Mouse (Mus musculus) left cerebral cortex, adult 2 months (tissue): Measurements from ENCODE around the gene Cap2. TPM values are rescaled to one million over a fixed set of nuclear protein-coding genes. Genes with fewer than 3 reads are reported as not detected.

Source experiments
- DNase-seq, 2 experiments: peaks; one replicate each; pipeline ENCODE4 v3.0.0; 2021 to 2022; ENCODE audit warnings: low spot score in 2 of 2, mixed read lengths in 1 of 2; ENCODE audit errors: extremely low spot score in 1 of 2
- H3K27ac ChIP-seq: fragments of 200-600 bp; 2 replicates; pipeline ENCODE4 v1.8.1; 2022
- H3K4me3 ChIP-seq: fragments of 200-600 bp; 2 replicates; pipeline ENCODE4 v1.8.1; 2022
- CTCF ChIP-seq: fragments of 200-600 bp; IDR thresholded peaks from 2 replicates; pipeline ENCODE4 v1.8.1; 2022; ENCODE audit warnings: antibody characterized with exemption, mild to moderate bottlenecking, moderate library complexity
- intact Hi-C: fragments of 180-260 bp; cut with DNase I; formaldehyde crosslinking; loops from one replicate; pipeline ENCODE4 v1.15.1; 2025
- total RNA-seq, 2 experiments: library from RNA; stranded (reverse); gene quantifications; 2 replicates each; pipeline ENCODE4 v1.2.3; 2021

The Cap2 gene
- total RNA-seq, 2 experiments from 2014 or later, result 264 to 278 TPM

DNA sequence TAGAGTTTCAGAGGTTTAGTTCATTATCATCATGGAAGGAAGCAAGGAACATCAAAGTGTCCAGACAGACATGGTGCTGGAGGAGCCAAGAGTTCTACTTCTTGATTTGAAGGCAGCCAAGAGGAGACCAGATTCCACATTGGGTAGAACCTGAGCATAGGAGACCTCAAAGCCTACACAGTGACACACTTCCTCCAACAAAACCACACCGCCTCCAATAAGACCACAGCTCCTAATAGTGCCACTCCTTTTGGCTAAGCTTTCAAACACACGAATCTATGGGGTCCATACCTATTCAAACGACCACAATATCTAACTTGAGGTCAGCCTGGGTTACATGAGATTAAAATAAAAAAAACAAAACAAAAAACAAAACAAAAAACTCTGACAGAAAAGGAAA lies 25.0 kb downstream of the Cap2 start:
- DNase-seq, result no peak
- intact Hi-C loops, result no loop called here
- H3K27ac ChIP-seq, result no peak overlapping the region
- TF ChIP-seq CTCF, result no peak
- no peak overlapping the region for H3K4me3 ChIP-seq

DNA sequence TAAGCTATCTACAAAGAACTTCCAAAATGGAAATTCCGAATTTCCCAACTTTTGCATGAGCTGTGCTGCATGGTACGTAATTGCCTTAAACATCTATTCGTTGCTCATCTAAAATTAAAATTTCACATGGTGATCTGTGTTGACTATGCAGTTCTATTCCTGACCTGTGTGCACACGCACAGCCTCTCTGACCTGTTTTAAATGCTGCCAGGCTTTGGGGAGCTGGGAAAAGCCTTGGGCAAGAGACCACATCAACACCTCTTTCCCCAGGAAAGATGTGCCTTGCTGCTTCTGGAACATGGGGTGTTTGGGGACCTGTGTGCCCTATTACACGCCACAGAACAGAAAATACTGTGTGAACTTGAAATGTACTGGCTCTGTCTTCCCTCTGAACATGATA lies 25.7 kb downstream of the Cap2 start:
- DNase-seq, result no peak
- intact Hi-C loops, result no loop called here
- TF ChIP-seq CTCF, result no peak
- Histone ChIP-seq H3K27ac (no peak overlapping the region), H3K4me3 (no peak overlapping the region)

DNA sequence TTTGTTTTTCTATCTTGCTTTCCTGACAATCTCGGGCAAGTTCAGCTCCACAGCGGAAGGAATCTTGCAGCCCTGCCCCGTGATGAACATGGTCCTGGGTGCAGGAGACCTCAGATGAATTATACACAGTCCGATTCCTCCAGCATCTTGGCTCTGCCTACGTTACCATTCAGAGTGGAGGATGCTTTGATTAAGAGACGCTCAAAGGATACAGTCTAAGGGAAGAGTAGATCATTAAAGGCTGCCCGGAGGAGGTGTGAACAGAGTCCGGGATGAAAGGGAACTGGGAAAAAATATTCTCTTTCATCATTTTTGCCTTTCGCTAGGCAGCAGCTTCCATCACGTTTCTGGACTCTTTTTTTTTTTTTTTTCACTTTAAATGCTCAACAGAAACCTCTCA lies 27.4 kb downstream of the Cap2 start:
- DNase-seq, result no peak
- no peak for TF ChIP-seq CTCF
- no peak overlapping the region for H3K4me3 ChIP-seq
- H3K27ac ChIP-seq, result no peak overlapping the region
- intact Hi-C loops, result no loop called here

DNA sequence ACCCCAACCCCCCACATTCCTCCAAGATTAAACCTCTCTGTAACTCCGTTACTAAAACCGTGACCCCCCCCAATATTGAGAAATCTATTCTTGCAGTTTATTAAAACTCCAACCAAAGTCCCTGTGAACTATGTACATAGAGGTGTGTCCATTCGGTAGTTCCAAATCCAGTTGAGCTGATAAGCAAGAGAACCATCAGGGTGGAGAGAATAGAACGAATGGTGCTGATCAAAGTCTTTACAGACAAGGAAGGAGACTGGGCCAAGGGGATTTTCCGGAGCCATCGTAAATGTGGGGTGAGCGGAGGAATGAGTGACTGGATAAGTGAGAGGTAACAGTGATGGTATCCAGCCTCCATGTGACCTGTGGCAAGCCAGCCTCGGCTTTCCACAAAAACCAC lies 28.9 kb downstream of the Cap2 start:
- intact Hi-C loops, result no loop called here
- no peak for TF ChIP-seq CTCF
- no peak for DNase-seq

DNA sequence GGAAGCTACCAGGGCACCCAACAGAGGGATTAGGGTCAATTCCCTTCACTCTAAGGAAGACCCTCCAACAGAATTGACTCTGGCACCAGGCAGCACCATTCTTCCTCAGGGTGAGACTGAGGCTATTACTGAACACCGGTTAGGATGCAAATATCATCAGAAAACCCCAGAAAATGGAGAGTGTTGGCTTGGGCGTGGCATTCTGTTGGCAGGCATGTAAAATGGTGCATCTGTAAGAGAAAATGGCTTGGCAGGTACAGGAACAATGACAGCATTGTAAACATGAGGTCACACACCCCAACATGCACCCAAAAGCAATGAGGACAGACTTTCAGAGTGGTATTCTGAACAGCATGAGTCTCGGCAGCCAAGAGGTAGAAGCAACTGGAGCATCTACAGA lies 30.0 kb downstream of the Cap2 start:
- Histone ChIP-seq H3K4me3 (no peak overlapping the region), H3K27ac (no peak overlapping the region)
- no peak for DNase-seq
- intact Hi-C loops, result no loop called here
- TF ChIP-seq CTCF, result no peak

More for the DNA sequence above, 28.9 kb downstream of the Cap2 start:
- H3K27ac ChIP-seq, result no peak overlapping the region
- no peak overlapping the region for H3K4me3 ChIP-seq

DNA sequence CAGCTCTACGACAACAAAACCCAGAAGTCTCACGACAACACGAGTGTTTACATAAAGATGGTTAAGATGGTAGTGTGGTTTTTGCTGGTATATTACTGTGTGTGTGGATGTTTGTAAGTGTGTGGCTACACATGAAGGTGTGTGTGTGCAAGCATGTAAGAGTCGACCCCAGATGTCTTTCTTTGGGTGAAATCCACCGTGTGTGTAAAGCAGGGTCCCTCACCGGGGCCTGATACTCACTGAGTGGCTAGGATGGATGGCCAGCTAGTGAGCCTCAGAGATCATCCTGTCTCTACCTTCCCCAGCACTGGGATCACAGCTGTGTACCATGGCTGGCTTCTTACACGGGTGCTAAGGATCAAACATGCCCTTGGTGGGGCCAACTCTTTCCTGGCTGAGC lies 30.6 kb downstream of the Cap2 start:
- intact Hi-C loops, result no loop called here
- H3K4me3 ChIP-seq, result no peak overlapping the region
- no peak overlapping the region for H3K27ac ChIP-seq
- no peak for TF ChIP-seq CTCF
- DNase-seq, result no peak

DNA sequence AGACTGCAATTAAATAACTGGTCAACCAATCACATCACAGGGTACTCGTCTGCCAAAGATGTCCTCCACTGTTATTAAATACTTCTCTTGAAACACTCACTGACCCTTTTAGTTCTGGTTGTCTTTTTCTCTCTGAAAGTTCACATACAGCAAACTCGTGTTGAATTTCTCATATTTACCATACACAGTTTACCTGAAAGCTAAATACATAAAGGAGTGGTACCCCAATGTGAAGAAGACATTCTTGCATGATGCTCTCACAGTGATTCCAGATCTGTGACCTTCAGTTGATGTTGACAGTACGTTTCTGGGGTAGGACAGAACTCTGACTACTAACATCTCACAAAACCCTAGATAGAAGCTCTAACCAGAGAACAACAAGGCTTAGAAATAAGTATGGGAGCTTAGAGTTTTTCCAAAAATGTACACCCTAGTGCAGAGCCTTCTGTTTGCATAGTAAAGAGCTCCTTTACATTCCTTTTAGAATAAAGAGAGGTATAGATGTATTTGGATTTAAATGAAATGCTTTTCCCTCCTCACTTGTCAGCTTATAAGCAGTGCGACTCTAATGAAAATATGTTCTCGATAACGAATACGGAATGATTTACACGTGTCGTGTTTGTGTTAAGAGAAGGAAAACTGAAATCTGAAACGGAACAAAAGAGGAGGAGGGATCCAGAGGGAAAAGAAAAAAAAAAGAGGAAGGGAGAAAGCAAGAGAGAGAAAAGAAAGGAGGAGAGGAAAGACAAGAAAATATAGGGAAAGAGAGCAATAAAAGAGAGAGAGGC lies 31.9 kb downstream of the Cap2 start:
- intact Hi-C loops, result no loop called here

DNA sequence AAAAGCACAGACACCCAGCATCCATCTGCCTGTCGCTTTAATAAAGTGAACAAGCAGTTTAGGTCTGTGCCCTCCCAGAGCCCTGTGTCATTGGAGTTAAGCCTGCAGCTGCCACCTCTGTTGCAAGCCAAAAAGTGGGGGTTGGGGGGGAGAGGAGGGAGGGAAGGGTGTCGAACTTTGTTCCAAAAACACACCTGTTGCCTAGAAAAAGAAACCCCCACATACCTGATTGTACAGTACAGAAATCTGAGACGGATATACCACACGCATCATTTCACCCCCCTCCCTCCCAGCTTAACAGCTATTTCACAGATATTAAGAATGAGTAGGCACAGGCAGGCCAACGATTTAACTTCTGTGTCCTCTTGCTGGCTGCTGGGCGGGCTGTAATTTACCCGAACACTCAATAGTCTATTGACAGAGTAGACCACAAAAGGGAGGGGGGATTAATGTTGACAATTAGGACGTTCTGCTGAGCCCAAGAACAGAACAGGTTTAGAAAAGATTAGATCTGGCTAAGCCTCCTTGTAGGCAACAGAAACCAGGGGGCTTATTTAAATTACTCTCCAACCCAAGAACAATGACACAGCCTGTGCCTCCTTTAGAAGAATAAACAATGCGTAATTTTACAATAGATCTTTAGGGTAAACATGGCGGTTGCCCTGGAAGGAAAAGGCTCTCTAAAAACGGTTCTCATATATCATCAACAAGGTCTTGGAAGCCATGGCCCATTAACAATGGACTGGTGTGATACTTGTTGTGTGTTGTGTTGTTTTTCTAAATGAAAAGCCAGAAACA lies 32.7 kb downstream of the Cap2 start:
- intact Hi-C loops, result no loop called here
- Histone ChIP-seq H3K27ac (no peak overlapping the region), H3K4me3 (no peak overlapping the region)
- TF ChIP-seq CTCF, result no peak
- no peak for DNase-seq

More for the DNA sequence above, 31.9 kb downstream of the Cap2 start:
- Histone ChIP-seq H3K4me3 (no peak overlapping the region), H3K27ac (no peak overlapping the region)
- no peak for TF ChIP-seq CTCF
- DNase-seq, result no peak

DNA sequence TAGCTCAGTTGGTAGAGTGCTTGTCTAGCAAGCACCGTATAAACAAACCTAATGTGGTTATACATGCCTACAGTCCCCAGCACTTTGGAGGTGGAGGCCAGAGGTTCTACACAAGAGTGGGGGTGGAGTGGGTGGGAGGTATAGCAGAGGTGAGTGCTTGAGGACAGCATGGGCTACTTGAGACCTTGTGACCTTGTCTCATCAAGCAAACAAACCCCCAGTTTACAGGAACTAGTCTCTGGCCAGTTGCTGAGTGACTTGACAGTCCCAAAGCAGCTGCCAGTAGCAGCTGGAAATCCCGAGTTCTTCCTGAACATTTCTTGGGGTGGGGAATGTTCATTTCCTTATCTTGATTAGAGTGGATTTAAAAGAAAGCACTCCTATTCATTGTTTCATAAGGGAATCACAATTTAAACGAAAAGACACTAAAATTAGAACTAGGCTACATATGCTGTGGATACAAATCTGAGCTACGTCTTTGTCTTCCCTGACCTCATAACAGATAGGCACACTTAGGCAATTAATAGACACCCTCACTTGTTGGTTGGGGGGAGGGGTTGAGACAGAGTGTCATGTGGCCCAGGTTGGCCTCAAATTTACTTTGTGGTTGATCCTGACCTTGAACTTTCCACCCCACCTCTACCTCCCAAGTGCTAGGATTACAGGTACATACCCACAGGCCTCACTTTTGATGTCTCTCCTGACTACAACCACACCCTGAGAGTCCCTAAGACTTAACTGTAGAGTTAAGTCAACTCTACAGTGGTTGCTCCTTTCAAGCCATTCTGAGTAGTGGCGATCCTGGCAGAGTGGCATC lies 33.5 kb downstream of the Cap2 start:
- no peak overlapping the region for H3K27ac ChIP-seq
- no peak overlapping the region for H3K4me3 ChIP-seq
- no peak for TF ChIP-seq CTCF
- intact Hi-C loops, result no loop called here
- no peak for DNase-seq

DNA sequence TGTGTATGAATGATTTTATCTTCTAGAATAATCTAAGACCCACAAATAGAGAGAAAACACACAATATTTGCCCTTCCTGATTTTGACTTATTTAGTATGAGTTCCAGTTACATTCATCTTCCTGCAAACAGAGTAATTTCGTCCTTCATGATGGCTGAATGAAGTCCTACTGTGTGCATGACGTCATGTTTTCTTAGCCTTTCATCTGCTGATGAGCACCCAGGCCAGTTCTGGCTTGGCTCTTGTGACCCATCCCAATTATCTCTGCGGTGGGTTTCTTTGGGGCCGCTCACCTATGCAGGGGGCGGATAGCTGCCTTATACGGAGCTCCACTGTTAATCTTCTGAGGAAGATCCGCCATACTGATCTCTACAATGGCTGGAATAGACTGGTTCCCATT lies 37.6 kb downstream of the Cap2 start:
- intact Hi-C loops, result no loop called here
- DNase-seq, result no peak
- TF ChIP-seq CTCF, result no peak
- H3K27ac ChIP-seq, result no peak overlapping the region
- no peak overlapping the region for H3K4me3 ChIP-seq

DNA sequence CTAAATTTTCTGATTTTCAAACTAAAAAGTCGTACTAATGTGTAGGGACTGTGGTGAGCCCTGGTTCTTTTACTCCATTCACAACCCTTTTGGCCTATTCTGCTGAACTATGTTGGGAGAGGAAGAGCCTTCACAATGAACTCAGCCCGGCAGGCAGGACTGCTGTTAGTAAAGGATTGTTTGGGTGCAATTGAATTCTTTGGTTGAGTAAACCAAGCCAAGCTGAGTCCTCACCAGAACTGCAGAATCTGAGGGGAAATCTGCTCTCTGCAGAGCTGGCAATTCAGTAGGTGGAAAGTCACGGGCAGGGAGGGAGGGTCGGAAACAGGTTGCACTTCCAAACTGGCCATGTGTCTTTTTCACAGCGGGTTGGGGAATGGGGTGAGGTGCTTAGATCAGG lies 39.3 kb downstream of the Cap2 start:
- TF ChIP-seq CTCF, result no peak
- intact Hi-C loops, result loop anchor here (5.0 kb wide), 1 partner anchor 229 kb away; no protein-coding TSS in a partner anchor
- H3K27ac ChIP-seq, result no peak overlapping the region
- H3K4me3 ChIP-seq, result no peak overlapping the region
- DNase-seq, result no peak

DNA sequence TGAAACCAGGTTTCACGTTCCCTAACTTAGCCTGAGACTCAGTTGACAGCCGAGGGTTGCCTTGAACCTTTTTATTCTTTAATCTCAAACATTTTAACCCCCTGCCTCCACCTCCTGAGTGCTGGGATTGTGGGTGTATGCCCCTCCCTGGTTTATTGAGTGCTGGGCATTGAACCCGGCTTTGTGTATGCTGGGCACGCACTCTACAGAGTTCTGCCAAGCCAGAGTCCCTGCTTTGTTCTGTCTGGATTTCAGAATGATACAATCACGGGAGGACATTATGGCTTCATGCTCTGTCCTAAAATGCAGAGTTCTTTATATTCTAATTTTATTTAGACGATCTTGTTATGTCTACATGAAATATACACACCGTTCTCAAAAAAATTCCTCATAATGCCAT lies 41.1 kb downstream of the Cap2 start:
- DNase-seq, result no peak
- intact Hi-C loops, result loop anchor here (5.0 kb wide), 1 partner anchor 230 kb away; no protein-coding TSS in a partner anchor
- H3K27ac ChIP-seq, result no peak overlapping the region
- no peak for TF ChIP-seq CTCF
- no peak overlapping the region for H3K4me3 ChIP-seq
